Mouse (Mus musculus) monocyte, adult 2 months (primary cell): ENCODE measurements around the gene Ly6g6e.

Experiments used
- DNase-seq, 2 experiments: peaks; one replicate each; pipeline ENCODE4 v3.0.0; 2022; ENCODE audit warnings: low spot score in 2 of 2, low read depth in 1 of 2

Gene Ly6g6e

GRCm38 (mm10) chr17:35049561-35050016 is 27.1 kb upstream of the Ly6g6e start, which contains the start of gene Clic1:
Clic1 (plus strand) TSS chr17:35049966.
- no peak for DNase-seq

GRCm38 (mm10) chr17:35050126-35050750 is 26.5 kb upstream of the Ly6g6e start:
- peak in 1 of 2 experiments; percentile 55 for DNase-seq

DNA sequence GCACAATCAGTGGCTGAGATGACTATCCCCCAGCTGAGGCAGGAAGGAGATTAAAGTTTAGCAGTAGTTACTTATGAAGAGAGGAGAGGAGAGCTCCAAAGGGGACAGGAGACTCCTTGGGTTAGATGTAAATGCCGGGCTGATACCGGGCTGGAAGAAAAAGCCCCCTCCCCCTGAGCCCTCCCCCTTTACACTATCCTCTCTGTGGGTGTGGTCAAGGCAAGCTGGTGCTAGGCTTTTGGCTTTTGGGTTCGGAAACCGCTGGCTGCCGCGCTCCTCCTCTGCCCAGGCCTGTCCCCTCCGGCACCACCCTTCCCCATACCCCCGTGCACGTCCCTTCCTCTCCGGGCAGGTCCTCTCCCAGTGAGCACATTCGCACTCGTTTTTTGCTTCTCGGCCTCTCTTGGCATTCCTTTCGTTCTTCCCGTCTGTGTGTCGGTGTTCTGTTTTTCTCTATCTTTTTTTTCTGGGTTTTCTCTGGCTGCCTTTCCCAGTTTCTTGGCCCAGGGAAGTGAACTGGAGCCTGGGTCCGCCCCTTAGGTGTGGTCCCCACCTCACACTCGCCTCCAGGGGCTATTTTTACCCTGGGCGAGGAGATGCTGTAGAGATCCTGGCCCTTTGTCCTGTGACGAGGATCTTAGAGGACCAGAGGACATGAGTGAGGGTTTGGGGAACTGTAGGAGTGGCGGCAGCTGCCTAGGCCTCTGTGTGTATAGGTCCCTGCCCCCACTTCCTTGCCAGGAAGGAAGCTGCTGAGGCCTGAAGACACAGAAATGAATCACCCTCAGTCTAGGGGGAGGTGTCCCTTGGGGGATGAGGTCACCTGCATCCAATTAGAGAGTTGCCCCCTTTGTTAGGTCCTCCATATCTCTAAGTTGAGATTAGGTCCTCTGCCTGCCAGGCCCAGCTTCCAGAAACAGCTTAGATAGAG is 25.3 kb upstream of the Ly6g6e start:
- DNase-seq, result peak; percentile 55 to 56

GRCm38 (mm10) chr17:35052271-35052798 is 24.4 kb upstream of the Ly6g6e start:
- DNase-seq, result no peak

DNA sequence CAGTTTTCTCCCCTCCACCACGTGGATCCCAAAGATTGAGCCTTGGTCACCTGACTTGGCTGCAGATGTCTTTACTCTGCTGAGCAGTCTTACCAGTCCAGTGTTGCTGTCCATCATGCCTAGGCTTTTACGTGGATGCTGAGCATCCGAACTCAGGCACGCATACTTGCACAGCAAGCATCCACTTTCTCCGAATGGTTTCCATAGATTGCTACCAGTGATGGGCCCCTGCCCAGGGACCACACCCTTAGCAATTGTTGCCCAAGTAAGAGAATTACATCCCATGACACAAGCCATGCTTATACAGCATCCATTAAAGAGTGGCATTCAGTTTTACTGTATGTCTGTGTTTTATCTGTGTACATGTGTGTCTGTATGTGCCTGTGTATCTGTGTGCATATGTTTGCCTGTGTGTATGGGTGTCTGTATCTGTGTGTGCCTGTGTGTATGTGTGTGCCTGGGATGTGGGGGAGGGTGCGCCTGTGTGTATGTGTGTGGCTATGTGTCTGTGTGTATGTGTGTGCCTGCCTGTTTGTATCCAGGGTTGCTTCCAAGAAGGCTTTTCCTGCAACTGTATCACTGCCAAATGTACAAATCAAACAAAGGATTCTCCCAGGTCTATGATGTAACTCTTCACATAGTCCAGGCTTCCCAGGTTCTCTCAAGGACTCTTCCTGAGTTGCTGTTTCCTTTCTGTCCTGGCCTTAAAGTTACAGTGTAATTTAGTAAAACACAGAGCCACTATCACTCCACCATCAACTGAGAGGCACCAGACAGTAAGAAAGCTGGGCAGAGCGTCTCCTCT is 20.8 kb upstream of the Ly6g6e start:
- no peak for DNase-seq

DNA sequence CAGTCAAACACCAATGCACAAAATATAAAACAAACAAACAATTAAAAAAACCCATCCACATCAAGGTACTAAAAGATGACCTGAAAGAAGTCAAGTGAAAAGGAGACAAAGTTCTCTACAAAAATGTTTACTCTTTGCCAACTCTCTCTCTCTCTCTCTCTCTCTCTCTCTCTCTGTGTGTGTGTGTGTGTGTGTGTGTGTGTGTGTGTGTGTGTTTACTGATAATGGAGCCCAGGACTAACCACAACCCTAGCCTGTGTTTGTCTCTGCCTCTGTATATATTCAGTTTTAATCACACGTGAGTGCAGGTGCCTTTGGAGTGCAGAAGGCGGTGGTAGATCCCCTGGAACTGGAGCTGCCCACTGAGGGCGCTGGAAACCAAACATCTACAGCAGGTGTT is 19.6 kb upstream of the Ly6g6e start:
- DNase-seq, result no peak

- no peak for DNase-seq
Observed at GRCm38 (mm10) chr17:35058316-35058715, 18.4 kb upstream of the Ly6g6e start.

DNA sequence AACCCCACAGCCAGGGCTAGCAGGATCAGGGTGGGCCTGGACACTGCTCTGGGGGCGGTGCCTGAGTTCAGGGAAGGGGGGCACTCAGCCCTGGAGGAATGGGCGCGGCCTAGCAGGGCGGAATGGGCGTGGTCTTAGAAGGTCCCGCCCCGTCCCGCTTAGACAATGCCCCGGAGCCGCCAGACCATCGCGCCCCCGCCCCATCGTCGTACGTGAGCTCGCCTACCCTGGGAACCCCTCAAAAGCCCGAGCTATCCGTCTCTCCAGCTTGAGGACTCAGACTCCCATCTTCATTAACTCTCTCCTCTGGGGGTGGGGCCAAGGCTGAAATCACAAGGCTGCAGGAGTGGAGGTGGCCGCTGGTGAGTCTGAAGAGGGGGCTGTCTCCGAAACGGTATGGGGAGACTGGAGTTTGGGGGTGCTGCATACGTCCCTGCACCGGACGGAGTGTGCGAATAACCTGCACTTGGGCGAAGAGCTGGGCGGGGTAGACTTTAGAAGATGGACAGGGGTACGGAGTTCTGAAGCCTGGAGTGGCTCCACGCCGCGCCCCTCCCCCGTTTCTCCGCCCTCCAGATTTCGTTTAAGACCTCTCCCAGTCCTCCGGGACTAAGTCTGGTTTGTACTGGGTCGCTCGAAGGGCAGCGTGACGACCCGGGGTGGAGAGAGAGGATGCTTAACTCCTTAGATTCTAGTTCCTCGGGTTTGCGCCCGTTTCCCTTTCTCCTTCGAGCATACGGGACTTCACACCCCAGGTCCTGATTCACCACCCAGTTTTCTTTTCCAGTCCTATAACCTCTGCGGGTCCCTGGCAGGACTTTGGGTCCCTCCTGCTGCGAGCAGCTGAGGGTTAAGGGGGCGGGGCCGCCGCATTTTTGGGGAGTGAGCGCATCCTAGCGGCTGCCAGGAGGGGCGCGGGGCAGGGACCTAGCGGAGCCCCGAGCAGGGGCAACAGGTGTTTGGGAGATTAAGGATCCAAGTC is 17.5 kb upstream of the Ly6g6e start, which contains the start of gene Ddah2:
Ddah2 (plus strand) TSS at position 125 of the 982 bp plus-strand sequence.
- peak in 1 of 2 experiments; percentile 65 for DNase-seq

DNA sequence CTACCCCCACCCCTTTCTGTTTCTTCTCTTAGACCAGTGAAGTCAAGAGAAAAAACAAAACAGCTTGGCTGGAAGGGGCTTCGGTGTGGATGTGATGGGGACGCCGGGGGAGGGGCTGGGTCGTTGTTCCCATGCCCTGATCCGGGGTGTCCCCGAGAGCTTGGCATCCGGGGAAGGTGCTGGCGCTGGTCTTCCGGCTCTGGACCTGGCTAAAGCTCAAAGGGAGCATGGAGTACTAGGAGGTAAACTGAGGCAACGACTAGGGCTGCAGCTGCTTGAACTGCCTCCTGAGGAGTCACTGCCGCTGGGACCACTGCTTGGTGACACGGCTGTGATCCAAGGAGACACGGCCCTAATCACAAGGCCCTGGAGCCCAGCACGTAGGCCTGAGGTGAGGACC is 16.6 kb upstream of the Ly6g6e start:
- no peak for DNase-seq

DNA sequence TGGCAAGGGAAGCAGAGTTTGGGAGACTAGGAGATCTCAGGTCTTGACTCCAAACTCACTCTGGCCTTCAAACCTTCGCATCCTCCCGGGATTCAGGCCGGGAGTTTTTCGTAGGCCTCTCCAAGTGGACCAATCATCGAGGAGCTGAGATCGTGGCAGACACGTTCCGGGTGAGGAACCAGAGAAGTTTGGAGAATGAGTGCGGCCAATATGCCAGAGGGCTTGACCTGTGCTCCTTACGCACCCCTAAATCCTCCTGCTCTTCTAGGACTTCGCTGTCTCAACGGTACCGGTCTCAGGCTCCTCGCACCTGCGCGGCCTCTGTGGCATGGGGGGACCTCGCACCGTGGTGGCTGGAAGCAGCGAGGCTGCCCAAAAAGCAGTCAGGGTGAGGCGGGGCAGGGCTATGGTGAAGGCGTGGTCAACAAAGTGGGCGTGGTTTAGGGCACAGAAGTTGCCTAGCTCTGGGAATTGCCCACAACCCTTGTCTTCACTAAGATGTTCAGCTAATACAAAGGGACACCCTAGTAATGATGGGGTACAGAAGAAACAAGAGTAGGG is 15.9 kb upstream of the Ly6g6e start:
- no peak for DNase-seq

DNA sequence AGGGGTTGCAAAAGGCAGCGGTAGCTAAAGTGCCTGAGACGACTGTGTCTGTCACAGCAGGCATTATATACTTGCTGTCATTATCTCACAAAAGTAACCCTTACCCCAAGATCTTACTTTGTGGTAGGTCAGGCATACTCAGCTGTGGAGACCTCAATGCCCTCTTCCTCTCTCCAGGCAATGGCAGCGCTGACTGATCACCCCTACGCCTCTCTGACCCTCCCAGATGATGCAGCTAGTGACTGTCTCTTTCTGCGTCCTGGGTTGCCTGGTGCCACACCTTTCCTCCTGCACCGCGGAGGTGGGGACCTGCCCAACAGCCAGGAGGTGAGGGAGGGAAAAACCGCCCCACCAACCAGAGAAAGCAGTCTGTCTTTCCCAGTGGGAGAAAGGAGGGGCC is 15.4 kb upstream of the Ly6g6e start:
- DNase-seq, result no peak

DNA sequence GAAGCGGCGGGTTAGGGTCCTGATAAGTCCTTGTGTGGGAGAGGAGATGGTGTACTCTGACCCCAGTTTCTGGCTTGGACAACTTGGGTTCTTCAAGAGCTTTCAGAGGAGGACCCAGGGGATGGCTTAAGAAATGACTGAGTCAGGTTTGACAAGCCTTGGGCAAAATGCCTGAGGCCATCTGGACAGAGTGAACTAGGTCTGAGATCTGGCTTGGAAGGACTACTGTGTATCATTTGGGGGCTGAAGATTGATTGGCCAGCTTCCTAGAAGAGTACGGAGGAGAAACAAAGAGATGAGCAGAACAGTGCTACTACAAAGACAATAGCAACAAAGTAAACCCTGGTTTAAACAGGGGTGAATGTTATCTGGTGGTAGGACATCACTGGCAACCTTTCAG is 13.2 kb upstream of the Ly6g6e start:
- DNase-seq, result no peak

DNA sequence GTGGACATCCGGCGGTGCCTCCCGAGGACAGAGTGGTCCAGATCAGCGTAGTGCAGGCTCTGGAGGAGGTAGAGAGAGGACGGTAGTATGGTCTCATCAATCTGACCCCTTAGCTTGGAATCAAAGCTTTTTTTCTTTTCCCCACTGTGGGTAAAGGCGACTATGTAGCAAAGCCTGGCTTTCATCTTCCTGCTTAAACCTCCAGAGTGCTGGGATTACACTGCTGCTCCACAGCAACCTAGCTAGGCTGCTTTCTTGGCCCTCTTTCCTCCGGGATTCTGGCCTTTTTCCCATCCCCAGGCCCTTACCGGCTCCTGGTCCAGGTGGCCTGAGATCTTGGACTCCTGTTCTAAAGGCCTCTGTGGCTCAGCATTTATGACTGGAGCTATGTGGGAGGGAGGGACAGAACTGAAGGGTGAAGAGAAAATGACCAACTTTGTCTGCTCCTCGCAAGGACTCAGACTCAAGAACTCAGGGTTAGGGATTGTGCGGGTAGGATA is 12.3 kb upstream of the Ly6g6e start:
- no peak for DNase-seq

DNA sequence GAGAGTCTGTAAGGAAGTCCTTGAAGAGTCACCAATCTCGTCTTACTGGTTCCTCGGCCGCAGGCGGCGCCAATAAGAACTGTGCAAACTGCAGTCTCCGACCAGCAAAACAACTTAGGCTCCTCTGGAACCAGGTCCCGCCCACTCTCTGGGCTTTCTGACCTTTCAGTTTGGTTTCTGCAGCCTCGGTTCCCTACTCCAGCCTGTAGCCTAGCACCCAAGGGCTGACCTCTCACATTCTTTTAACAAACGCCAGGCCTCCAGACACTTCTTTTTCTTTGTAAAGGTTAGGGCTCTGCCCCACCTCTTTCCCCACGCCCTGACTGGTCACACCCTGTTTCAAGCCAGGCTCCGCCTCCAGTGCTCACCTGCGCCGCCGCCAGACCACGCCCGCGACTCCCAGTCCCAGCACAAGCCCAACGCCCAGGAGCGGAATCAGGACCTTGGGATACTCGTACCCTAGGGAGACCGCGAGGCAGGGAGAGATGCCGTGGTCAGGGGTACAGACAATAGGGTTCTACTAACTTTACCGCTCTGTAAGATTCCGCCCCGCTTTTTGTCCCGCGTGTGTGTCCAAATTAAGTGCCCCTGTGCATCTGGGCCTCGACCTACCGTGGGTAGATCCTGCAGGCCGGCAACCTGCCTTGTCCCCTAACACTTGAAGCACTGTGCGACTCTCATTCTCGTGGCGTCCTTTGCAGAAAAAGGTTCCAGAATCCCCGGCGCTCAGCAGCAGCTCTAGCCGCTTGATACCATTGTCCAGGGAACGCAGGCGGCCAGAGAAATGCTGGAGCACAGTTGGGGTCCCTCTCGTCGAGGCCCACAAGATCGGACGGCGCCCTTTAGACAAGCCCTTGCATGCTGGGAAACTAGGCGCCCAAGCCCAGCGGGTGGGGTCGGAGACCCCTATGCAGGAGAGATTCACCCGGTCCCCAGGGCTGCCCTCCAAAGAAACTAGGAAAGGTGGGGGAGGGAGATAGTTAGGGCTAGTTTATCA is 11.5 kb upstream of the Ly6g6e start, which contains the start of gene Ly6g6c:
Ly6g6c (plus strand) TSS at position 438 of the 997 bp plus-strand sequence.
- DNase-seq, result no peak

- no peak for DNase-seq
Observed at GRCm38 (mm10) chr17:35066084-35066483, 10.6 kb upstream of the Ly6g6e start, which contains the start of gene Mpig6b. Mpig6b (minus strand) TSS chr17:35066184.

DNA sequence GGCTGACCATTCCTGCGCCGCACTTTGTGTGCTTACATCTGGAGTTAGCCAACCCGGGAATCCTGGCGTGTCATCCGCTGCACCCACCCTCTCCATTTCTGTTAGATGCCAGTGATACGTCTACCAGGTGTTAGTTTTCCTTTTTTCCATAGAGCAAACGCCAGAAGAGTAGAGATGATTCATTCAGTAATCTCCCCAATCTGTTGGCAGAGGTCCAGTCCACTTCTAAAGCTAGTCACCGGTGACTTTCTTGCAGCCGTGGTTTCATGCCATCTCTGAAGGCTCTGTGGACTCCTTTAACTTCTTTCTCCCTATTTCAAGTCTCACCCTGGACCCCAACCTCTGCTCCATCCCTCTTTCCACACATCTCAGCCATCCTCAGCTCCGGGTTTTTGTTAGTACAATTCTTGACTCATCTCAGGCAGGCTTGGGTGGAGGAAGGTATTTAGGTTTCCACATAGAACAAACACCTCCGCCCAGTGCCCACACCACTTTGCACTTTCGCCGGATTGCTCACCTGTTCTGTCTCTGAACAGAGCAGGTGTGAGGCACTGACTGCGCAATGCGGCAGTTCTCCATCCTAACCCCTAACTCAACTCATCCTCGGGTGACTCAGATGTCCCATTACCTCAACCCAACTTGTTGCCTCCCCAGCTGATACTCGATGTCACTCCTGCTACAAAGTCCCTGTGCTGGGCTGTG is 8.3 kb upstream of the Ly6g6e start:
- no peak for DNase-seq

DNA sequence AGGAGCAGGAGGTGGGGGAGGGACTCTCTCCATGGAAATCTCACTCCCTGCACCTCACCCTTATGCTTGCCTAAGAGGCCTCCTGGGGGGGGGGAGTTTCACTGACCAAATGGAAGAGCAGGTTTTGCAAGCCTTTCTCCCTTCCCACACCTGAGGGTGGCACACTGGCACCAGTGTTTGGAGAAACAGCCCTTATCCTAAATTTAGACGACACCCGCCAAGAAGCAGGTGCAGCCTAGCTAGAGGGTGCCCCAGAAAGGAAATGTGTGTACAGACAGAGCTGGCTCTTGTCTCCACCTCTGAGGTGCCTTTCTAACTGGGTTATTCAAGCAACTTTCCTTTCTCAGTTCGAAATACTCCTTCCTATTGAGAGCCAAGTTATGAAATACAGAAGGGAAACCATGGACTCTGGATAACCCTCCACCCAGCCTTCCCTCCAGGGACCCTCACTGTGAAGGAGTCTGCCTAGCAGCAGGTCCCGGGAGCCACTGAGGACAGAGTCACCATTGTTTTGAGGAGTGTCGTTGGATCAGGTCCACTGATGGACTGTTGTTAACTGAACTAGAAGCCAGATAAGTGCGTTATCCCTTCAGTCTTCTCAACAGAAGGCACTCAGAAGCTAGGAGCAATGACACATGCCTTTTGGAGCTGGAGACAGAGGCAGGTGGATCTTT is 6.0 kb upstream of the Ly6g6e start:
- DNase-seq, result no peak
